Mouse (Mus musculus) G1E (cell line): ENCODE results near the gene Olfr196. TPM values are rescaled to one million over a fixed set of nuclear protein-coding genes. Genes with fewer than 3 reads are reported as not detected.
"Not testable (repeated sequence)": the region's sequence is repeated elsewhere in the genome, so short reads cannot be mapped to it uniquely, and the experiment has no call there.

Source experiments
- ATAC-seq: 2 replicates; pipeline ENCODE4 v1.8.0; 2016; ENCODE audit warnings: mild to moderate bottlenecking; ENCODE audit not compliant: insufficient number of reproducible peaks, poor library complexity, low FRiP score, severe bottlenecking; ENCODE audit errors: extremely low read depth
- DNase-seq: peaks from one replicate; pipeline ENCODE4 v3.0.0; 2012; ENCODE audit warnings: low spot score
- H3K27me3 ChIP-seq: 2 replicates; pipeline ENCODE4 v1.6.1; 2012; ENCODE audit warnings: mild to moderate bottlenecking, low read length, inconsistent platforms; ENCODE audit not compliant: insufficient read depth
- H3K36me3 ChIP-seq: replicated peaks from 2 replicates; pipeline ENCODE3; 2012; ENCODE audit warnings: mild to moderate bottlenecking, inconsistent platforms
- H3K4me1 ChIP-seq: 2 replicates; pipeline ENCODE4 v1.6.1; 2012; ENCODE audit warnings: low read depth, low read length, inconsistent platforms, mixed read lengths; ENCODE audit not compliant: insufficient read depth
- H3K4me3 ChIP-seq: 2 replicates; pipeline ENCODE4 v1.5.1; 2012; ENCODE audit warnings: low read depth, mild to moderate bottlenecking, inconsistent platforms, low read length, moderate library complexity, mixed read lengths
- H3K9me3 ChIP-seq: replicated peaks from 2 replicates; pipeline ENCODE4 v1.6.1; 2012; ENCODE audit warnings: inconsistent platforms
- CTCF ChIP-seq: IDR thresholded peaks from 2 replicates; pipeline ENCODE4 v1.5.1; 2012; ENCODE audit warnings: low read depth, low read length, inconsistent platforms, mixed read lengths
- GATA1 ChIP-seq: IDR thresholded peaks from 2 replicates; pipeline ENCODE4 v1.6.1; 2012; ENCODE audit warnings: borderline replicate concordance, low read length, inconsistent platforms, mixed read lengths
- GATA2 ChIP-seq: IDR thresholded peaks from 2 replicates; pipeline ENCODE4 v1.6.1; 2012; ENCODE audit warnings: low read depth, low read length, inconsistent platforms, borderline replicate concordance
- POLR2AphosphoS5 ChIP-seq: IDR thresholded peaks from 2 replicates; pipeline ENCODE4 v1.6.1; 2012; ENCODE audit warnings: low read depth, low read length, inconsistent platforms; ENCODE audit not compliant: insufficient replicate concordance
- TAL1 ChIP-seq: conservative IDR thresholded peaks from 2 replicates; pipeline ENCODE4 v1.6.1; 2012; ENCODE audit warnings: low read depth, low read length, inconsistent platforms, mixed read lengths
- polyA plus RNA-seq: library from polyadenylated mRNA; stranded (reverse); fragments of >175 nt; gene quantifications from 2 replicates; pipeline ENCODE4 v1.2.3, GENCODE M21; 2012
- total RNA-seq, 2 experiments: library from RNA; stranded (forward) in 1 of 2; stranded (reverse) in 1 of 2; fragments of 200-1000 nt in 1 of 2; fragments of >200 nt in 1 of 2; fragmentation: Nextera tagmentation in 1 of 2; gene quantifications; 2 replicates each; pipeline ENCODE4 v1.2.3; 2014 to 2017

Olfr196 gene
- not detected in 2 replicates for total RNA-seq (2014; fragmentation: Nextera tagmentation)
- not detected in 2 replicates for total RNA-seq (2017)
- not detected in 2 replicates for polyA plus RNA-seq

DNA sequence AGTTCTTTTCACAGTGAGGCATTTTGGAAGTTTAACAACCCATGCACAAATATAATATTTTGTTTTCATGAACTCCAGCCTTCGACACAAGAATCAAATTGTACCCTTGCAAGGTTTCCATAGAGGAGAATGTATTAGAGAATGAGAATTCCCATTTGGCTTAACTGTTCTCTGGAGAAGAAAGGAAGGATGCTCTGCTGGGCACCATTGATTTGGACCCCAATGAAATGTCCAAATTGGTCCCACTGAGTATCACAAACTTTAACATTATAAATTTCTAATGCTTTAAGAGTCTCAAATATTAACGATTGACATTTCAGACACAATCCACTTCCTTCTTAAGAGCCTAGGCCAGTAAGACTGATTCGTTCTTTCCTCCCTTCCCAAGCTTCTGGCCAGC lies at the start of gene Olfr196:
Gene Olfr196 (minus strand): TSS at position 101 of the 400 bp plus-strand sequence.
- Histone ChIP-seq H3K4me3 (no peak within 1 kb of the TSS), H3K27me3 (no peaks in the 10 kb centered on the region), H3K4me1 (no peaks in the 10 kb centered on the region), H3K36me3 (no peaks in the 10 kb centered on the region), H3K9me3 (peaks cover 3% of the 10 kb centered on the region; the same call in 1 of the 2 replicates)
- no peak for TF ChIP-seq GATA2
- TF ChIP-seq TAL1: no peak
- TF ChIP-seq POLR2AphosphoS5: no peak
- no peak for TF ChIP-seq GATA1
- no peak for TF ChIP-seq CTCF
- DNase-seq (no peak), ATAC-seq (no peak)

DNA sequence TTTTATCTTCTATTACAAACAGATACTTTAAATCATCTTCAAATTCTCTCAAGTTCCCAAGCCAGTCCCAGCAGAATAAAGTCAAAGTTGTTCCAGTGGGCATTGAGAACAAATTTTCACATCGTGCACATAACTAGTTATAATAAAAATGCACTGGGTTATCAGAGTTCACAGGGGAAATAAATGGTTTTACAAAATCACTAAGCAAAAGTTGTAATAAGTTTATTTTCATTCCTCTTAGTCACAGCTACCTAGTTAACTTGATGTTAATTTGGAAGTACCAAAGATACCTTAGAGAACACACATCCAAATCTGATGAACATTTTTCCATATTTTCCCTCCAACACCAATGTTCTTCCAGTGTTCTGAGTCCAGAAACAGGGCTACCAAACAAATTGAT lies 49.4 kb upstream of the Olfr196 start, which contains the start of gene Olfr199:
Gene Olfr199 (minus strand): TSS at position 101 of the 400 bp plus-strand sequence.
- ATAC-seq: not testable (repeated sequence)

DNA sequence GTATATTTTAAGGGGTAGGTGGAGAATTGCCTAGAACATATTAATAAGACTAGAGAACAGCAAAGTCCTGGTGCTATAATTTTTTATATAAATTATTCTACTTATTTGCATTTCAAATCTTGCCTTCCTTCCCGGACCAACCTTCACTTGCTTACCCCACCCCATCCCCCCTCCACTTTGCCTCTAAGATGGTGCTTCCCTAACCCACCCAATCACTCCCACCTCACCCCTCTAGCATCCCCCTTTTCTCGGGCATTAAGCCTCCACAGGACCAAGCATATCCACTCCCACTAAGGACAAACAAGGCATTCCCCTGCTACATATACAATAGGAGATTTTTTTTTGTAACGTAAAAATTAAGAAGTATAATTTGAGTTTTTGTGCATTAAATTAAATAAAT lies 47.6 kb upstream of the Olfr196 start:
- not testable (repeated sequence) for ATAC-seq, H3K27me3 ChIP-seq, H3K36me3 ChIP-seq, H3K4me1 ChIP-seq, DNase-seq, H3K9me3 ChIP-seq, H3K4me3 ChIP-seq

More for the DNA sequence above, 49.4 kb upstream of the Olfr196 start, which contains the start of gene Olfr199:
- DNase-seq, H3K9me3 ChIP-seq, H3K36me3 ChIP-seq, H3K27me3 ChIP-seq, H3K4me3 ChIP-seq, H3K4me1 ChIP-seq: not testable (repeated sequence)

DNA sequence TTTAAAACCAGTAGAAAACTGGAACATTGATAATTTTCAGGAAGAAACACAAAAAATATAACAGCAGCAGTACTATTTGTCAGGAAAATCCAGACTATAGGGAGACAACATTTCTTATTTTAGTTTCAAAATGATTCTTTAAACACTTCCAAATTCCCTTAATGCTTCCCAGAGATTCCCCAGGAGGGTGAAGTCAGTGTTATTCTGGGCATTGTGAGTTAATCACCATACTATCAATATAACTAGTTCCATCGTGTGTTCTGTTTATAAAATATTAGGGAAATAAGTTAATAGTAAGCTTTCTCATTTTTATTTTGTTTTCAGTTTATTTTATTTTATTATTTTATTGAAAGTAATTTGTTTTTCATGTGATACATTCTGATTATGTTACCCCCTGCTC lies 33.2 kb upstream of the Olfr196 start, which contains the start of gene Olfr198:
Gene Olfr198 (minus strand): TSS at position 101 of the 400 bp plus-strand sequence.
- not testable (repeated sequence) for H3K4me1 ChIP-seq, H3K27me3 ChIP-seq, H3K4me3 ChIP-seq, H3K36me3 ChIP-seq, DNase-seq, H3K9me3 ChIP-seq, ATAC-seq

DNA sequence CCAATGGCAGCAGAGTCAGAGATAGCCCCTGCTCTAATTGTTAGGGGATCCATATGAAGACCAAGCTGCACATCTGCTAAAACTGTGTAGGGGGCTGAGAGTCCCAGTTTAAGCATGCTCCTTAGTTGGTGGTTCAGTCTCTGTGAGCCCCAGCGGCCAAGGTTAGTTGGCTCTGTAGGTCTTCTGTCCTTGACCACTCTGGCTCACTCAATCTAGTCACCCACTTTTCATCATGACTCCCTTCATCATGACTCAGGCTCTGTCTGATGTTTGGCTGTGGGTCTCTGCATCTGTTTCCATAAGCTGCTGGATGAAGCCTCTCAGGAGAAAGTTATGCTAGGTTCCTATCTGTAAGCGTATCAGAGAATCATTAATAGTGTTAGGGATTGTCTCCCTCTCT lies 18.3 kb downstream of the Olfr196 start:
- no peak for ATAC-seq
- H3K27me3 ChIP-seq: no peaks in the 10 kb centered on the region
- no peaks in the 10 kb centered on the region for H3K9me3 ChIP-seq
- TF ChIP-seq POLR2AphosphoS5 (no peak), TAL1 (no peak), CTCF (no peak), GATA2 (no peak), GATA1 (no peak)
- no peaks in the 10 kb centered on the region for H3K4me1 ChIP-seq
- H3K36me3 ChIP-seq: no peaks in the 10 kb centered on the region
- no peak for DNase-seq
- H3K4me3 ChIP-seq: no peak overlapping the region

DNA sequence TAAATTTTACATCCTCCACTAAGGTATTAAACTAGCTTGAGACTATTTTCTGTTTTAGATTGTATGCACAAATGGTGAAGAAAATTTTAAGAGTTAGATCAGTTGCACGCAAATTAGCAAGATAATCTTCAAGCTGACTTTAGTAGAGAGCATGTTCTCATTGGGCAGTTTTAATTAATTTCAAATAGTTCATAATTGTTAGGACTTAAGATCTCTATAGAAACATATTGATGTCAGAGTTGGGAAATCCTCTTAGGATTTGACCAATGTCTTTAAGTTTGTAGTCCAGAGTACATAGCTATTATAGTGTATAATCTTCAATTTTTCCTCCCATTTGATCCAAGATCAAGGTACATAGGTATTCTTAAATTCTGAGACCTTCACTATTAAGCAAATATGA lies 23.5 kb downstream of the Olfr196 start, which contains the start of gene Olfr195:
Gene Olfr195 (plus strand): TSS at position 301 of the 400 bp plus-strand sequence.
- no peaks in the 10 kb centered on the region for H3K27me3 ChIP-seq
- DNase-seq (no peak), ATAC-seq (no peak)
- peaks cover 2% of the 10 kb centered on the region; the same call in 1 of the 2 replicates for H3K9me3 ChIP-seq
- TF ChIP-seq GATA1 (no peak), POLR2AphosphoS5 (no peak), GATA2 (no peak), TAL1 (no peak), CTCF (no peak)
- no peak within 1 kb of the TSS for H3K4me3 ChIP-seq
- H3K4me1 ChIP-seq: no peaks in the 10 kb centered on the region
- no peaks in the 10 kb centered on the region for H3K36me3 ChIP-seq

DNA sequence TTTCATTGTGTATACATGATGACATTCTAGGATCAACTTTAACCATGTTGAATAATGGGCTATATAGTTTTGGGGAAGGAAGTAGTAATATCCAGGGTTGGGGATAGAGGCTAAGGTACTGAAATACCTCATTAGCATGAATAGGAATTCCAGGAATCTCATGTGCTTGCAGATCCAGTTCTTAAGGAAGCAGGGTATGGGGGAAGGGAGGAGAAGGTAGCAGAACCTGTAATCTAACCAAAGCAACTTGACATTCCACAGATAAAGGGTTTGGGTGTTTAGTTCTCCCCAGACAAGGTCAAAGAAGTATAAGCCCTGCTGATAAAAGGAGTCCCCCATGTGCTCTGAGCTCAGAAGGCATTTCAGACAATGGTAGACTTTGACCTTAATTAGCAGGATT lies 29.1 kb downstream of the Olfr196 start:
- H3K4me3 ChIP-seq: no peak overlapping the region
- TF ChIP-seq POLR2AphosphoS5 (no peak), GATA1 (no peak), CTCF (no peak), TAL1 (no peak), GATA2 (no peak)
- H3K36me3 ChIP-seq: no peaks in the 10 kb centered on the region
- DNase-seq: no peak
- no peaks in the 10 kb centered on the region for H3K4me1 ChIP-seq
- no peak for ATAC-seq
- no peaks in the 10 kb centered on the region for H3K27me3 ChIP-seq
- H3K9me3 ChIP-seq: peaks cover 2% of the 10 kb centered on the region; the same call in 1 of the 2 replicates
